Mouse (Mus musculus): Measurements from ENCODE around the gene Olfr507.
"Not testable (repeated sequence)": the region's sequence is repeated elsewhere in the genome, so short reads cannot be mapped to it uniquely, and the experiment has no call there.

Gene Olfr507

DNA sequence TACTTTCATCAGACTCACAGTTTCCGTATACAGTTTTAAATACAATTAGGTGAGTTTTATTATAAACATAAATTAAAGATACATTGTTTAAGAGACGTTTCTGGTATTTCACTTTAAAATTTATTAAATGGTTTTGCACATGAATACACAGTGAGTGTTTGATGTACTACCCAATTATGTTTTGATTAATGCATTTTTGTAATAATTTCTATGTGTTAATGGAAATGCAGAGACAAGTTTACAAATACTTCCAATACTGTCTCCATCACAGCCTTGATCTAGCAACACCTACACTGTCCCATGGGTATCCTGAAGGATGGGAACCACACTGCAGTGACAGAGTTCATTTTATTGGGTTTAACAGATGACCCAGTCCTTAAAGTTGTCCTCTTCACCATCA lies at the start of gene Olfr507:
TSS of gene Olfr507 (plus strand) at position 301 of the 400 bp plus-strand sequence.
- DNase-seq (ENCODE audit: extremely low read depth, insufficient read length, low spot score) = no peak

DNA sequence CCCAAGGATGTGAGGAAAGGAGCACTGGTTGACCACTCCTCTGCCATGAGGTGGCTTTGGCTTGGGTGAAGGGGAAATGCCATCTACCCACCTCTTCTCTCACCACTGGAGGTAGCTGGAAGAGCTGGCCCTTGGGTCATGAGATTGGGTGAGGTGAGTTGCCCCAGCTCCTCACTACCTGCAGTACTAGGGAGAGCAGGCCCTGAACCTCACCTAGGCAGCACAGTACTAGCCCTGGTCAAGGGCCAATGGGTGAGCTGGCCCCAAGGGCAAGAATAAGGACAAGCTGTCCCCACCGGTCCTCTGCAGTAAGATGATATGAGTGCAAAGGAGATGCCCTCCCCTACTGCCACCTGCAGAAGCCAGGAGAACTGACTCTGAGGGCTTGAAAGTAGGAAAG lies 31.8 kb upstream of the Olfr507 start:
- DNase-seq (ENCODE audit: extremely low read depth, insufficient read length, low spot score) = no peak

DNA sequence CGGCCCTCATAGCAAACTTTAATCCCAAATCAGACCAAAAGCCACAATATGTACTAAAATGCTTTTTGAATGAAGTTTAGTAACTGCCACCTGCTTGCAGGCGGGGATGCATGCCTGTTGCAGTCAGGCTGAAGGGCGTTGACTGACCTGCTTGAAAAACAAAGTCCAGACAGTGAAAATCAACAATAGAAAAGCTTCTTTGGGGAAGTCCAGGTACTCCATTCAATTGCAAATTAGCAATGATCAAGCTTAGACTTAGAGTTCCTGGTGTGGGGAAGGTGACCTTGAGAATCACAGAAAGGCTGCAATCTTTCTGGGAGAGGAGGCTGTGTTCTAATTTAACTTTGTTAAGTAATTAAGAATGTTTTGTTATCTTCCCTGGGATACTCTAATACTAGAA lies 19.7 kb upstream of the Olfr507 start:
- DNase-seq (ENCODE audit: extremely low read depth, insufficient read length, low spot score) = not testable (repeated sequence)

DNA sequence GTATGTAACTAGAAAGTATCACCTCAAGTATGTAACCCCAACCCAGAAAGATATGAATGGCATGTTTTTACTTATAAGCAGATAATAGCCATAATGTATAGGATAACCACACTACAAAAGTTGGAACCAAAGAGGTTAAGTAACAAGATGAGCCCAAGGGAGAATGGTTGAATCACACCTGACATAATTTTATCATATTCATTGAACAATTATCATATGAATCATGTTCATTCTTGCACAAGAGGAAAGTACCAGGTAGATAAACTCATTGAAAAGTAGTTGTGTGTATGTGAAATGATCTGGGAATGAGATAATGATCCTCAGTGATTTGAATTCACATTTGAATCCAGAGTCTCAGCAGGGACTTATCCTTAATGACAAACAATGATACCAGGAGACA lies 11.1 kb upstream of the Olfr507 start, which contains the start of gene Olfr506:
TSS of gene Olfr506 (plus strand) at position 301 of the 400 bp plus-strand sequence.
- DNase-seq (ENCODE audit: extremely low read depth, insufficient read length, low spot score) = no peak

DNA sequence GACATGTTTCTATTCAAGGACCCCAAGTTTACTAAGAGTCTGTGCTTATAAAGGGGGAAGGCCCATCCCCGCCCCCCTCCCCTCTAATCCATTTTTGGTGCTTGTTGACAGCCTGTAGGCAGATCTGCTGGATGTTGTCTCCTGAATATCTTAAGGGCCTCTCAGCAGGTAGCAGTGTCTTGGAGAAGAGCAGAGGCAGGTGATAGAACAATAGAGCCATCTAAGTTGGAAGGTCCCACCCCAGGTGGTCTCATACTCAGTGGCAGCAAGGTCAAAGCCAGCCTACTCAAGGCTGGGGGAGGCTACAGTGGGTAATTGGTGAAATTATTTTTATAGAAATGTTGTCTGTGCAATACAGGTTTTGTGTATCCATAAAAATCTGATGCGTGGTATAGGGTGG lies 7.5 kb upstream of the Olfr507 start:
- DNase-seq (ENCODE audit: extremely low read depth, insufficient read length, low spot score) = no peak

DNA sequence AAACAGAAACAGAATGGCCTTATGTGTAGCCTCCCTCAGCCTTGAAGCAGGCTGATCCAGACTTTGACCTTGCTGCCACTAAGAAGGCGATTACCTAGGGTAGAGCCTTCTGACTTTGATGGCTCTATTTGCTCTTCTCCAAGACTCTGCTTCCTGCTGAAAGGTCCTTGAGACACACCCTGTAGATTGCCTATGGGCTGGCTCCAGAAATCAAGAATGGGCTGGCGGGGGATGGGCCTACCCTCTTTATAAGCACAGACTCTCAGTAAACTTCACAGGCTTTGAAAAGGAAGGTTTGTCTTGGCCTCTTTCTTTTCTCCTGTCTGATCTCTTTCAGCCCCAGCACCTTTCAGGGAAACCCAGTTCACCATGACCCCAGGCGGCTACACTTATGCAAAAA lies 4.8 kb upstream of the Olfr507 start:
- not testable (repeated sequence) for DNase-seq (ENCODE audit: extremely low read depth, insufficient read length, low spot score)

DNA sequence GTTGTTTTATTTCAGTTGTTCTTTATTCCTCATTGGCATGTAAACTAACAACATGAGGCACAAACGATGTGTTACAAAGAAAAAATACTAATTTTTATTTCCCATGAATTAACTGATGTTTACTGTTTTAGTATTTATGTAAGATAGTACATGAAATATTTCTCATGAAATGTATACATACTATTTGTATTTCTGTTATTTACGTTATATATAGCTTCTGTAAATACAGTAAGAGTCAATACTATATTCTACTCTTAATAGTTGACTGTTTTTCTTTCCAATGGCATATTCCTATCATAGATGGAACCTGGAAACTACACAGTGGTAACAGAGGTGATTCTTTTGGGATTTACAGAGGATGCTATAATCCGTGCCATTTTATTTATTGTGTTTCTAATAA lies 8.1 kb downstream of the Olfr507 start, which contains the start of gene Olfr508:
TSS of gene Olfr508 (plus strand) at position 301 of the 400 bp plus-strand sequence.
- DNase-seq (ENCODE audit: extremely low read depth, insufficient read length, low spot score) = no peak

DNA sequence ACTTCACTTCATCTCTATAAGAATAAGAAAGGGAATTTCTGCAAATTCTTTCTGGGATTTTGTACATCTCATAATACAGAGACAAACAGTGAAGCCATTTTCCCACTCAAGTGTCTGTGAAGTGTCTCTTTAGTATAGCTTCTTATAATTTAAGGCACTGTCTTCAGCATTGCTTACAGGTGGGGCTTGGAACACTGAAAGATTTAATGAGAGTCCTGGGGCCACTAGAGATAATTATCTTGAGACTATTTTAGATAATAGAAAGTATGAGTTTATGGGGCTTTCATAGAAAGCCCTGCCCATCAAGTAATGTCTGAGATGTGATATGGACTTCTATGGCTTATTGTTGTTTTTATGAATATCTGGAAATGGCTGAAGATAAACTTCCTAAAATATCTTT lies 30.2 kb downstream of the Olfr507 start, which contains the start of gene Olfr509:
TSS of gene Olfr509 (minus strand) at position 101 of the 400 bp plus-strand sequence.
- DNase-seq (ENCODE audit: extremely low read depth, insufficient read length, low spot score) = no peak

DNA sequence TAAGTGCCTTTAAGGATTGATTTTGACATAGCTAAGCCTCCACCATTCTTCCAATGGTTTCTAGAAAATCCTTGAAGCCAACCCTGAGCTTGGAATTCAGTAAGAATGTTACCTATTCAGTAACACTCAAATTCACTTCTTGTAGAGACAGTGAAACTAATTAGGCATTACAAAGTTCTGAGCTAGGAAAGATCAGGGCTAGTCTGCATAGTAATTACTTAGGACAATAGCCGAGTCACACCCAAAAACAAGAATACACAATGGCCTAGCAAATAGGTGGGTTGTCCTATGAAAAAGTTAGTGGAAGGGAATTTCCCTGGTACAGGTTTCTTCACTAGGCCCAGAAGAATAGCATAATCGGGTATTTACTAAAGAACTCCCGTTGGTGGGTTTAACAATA lies 40.8 kb downstream of the Olfr507 start:
- DNase-seq (ENCODE audit: extremely low read depth, insufficient read length, low spot score) = no peak

DNA sequence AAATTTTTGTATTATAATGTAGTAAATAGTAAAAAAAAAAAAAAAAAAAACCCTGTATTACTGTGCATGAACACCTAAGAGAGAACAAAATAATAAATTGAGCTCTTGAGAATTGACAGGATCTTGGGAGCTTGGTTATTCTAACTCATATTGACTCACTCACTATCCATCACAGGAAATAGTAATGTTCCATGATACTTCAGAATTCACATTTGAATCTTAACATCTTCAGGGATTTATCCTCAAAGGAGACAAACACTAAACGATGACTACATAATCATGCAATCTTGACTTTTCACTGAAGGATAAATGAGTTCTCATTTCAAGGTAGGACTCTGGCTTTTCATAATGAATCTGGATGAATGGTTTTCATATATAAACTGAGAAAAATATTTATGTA lies 44.5 kb downstream of the Olfr507 start, which contains the start of gene Olfr510:
TSS of gene Olfr510 (plus strand) at position 301 of the 400 bp plus-strand sequence.
- no peak for DNase-seq (ENCODE audit: extremely low read depth, insufficient read length, low spot score)

DNA sequence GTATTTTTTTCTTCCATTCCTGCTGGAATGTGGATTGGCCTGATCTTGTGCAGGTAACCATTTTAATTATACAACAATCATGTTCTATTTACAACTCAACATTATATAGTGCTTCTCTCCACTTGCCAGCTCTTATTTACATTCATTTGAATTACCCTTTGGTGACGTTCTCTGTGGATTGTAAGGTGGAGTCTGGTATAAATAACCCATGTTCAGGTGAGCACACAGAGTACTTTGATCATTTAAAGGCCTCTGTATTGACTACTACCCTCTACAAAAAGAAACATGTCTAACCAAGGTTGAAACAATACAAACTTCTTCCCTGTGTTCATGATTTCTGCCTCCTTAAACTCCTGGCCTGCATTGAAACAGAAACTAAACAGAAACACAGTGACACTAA lies 49.4 kb downstream of the Olfr507 start:
- DNase-seq (ENCODE audit: extremely low read depth, insufficient read length, low spot score) = no peak
